Mouse (Mus musculus) olfactory bulb, adult 2 months (tissue): ENCODE results near the gene Fam83b. TPM values are rescaled to one million over a fixed set of nuclear protein-coding genes. Genes with fewer than 3 reads are reported as not detected.

ENCODE experiments used
- H3K27ac ChIP-seq: fragments of 200-500 bp; 2 replicates; pipeline ENCODE4 v1.5.1; 2012; ENCODE audit warnings: low read depth, low read length; ENCODE audit not compliant: insufficient read depth
- H3K4me1 ChIP-seq: fragments of 200-500 bp; 2 replicates; pipeline ENCODE4 v1.6.1; 2012; ENCODE audit warnings: low read length; ENCODE audit not compliant: control insufficient read depth, insufficient read depth
- H3K4me3 ChIP-seq: fragments of 200-500 bp; 2 replicates; pipeline ENCODE4 v1.5.1; 2012; ENCODE audit warnings: mild to moderate bottlenecking, low read depth, low read length, moderate library complexity; ENCODE audit not compliant: insufficient read depth
- CTCF ChIP-seq: fragments of 200-500 bp; IDR thresholded peaks from 2 replicates; pipeline ENCODE4 v1.5.1; 2012; ENCODE audit warnings: low read depth, mild to moderate bottlenecking, low read length, moderate library complexity; ENCODE audit not compliant: insufficient read depth
- POLR2A ChIP-seq: fragments of 200-500 bp; IDR thresholded peaks from 2 replicates; pipeline ENCODE4 v1.6.1; 2012; ENCODE audit warnings: mild to moderate bottlenecking, low read depth, low read length, moderate library complexity; ENCODE audit not compliant: insufficient read depth
- WGBS: fragments of 180-500 bp; shearing (Covaris S2); methylation state at CpG from one replicate; pipeline ENCODE4 v1.1.7; 2018; 5-methylcytosine and 5-hydroxymethylcytosine counted together
- polyA plus RNA-seq: library from polyadenylated mRNA; stranded (reverse); fragments of >200 nt; gene quantifications from 2 replicates; pipeline ENCODE4 v1.2.4, GENCODE M21; 2012; ENCODE audit warnings: low replicate concordance; ENCODE audit not compliant: missing spikeins, insufficient read depth, insufficient read length

Gene Fam83b
- polyA plus RNA-seq, 1 experiment, result not detected

DNA sequence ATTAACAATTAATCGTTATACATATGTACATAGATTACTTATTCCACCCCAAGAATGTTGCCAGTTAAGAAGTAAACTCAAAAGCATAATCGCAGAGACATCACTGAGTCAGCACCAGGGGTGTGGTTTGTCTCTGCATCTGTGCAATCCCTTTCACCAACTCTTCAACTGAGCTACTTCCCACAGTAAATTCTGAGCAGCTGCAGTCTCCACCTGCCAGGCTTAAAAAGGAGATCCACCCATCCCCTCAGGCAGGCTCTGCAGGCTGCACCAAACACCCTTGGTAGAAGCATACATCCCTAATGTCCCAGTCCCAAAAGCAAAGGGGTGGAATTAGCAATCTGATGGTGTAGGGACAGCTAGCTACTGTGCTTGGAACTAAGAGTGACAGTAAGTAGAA lies 1.3 kb downstream of the Fam83b start:
- Histone ChIP-seq H3K4me1 (peaks cover 11% of the 10 kb centered on the region), H3K4me3 (no peak overlapping the region), H3K27ac (no peak overlapping the region)
- TF ChIP-seq CTCF, result no peak
- no peak for TF ChIP-seq POLR2A
- 48% methylated on average over 2 of the region's 2 CpGs for whole genome bisulfite sequencing

- TF ChIP-seq POLR2A (no peak), CTCF (no peak)
- 82% methylated on average over 1 of the region's 1 CpGs for WGBS
- peaks cover 11% of the 10 kb centered on the region for H3K4me1 ChIP-seq
- H3K27ac ChIP-seq, result no peak overlapping the region
- no peak overlapping the region for H3K4me3 ChIP-seq
Observed at GRCm38 (mm10) chr9:76564071-76564470, 2.8 kb downstream of the Fam83b start.

DNA sequence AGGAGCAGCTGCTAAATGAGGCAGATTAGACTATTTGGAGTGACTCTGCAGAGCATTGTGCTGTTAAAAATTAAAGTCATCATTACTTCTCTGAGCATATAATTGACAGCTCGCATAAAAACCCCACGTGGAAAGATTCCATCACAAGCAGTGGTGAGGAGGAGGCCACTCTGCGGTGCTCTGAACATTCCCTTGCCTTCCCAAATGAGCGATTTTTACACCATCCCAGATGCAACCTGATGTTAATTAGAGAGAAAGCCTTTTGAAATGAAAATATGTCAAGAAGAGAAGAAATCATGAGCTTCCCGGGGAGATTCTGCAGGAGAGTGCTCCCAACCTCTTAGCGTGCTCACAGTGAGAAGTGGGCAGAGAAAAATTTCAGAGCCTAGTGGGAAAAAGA lies 4.1 kb downstream of the Fam83b start:
- Histone ChIP-seq H3K27ac (no peak overlapping the region), H3K4me3 (no peak overlapping the region), H3K4me1 (peaks cover 11% of the 10 kb centered on the region)
- TF ChIP-seq CTCF, result no peak
- TF ChIP-seq POLR2A, result no peak
- 21% methylated on average over 6 of the region's 6 CpGs for WGBS

GRCm38 (mm10) chr9:76559240-76559639 lies 7.7 kb downstream of the Fam83b start:
- no peak overlapping the region for H3K4me3 ChIP-seq
- 95% methylated on average over 2 of the region's 2 CpGs for WGBS
- H3K4me1 ChIP-seq, result no peaks in the 10 kb centered on the region
- TF ChIP-seq POLR2A (no peak), CTCF (no peak)
- no peak overlapping the region for H3K27ac ChIP-seq

- no peak for TF ChIP-seq CTCF
- TF ChIP-seq POLR2A, result no peak
- no peaks in the 10 kb centered on the region for H3K4me1 ChIP-seq
- H3K27ac ChIP-seq, result no peak overlapping the region
- no peak overlapping the region for H3K4me3 ChIP-seq
- WGBS, result 67% methylated on average over 2 of the region's 2 CpGs
Observed at GRCm38 (mm10) chr9:76553758-76554157, 13.2 kb downstream of the Fam83b start.

- no peaks in the 10 kb centered on the region for H3K4me1 ChIP-seq
- TF ChIP-seq POLR2A, result no peak
- TF ChIP-seq CTCF, result no peak
- no peak overlapping the region for H3K27ac ChIP-seq
- 93% methylated on average over 1 of the region's 1 CpGs for WGBS
- H3K4me3 ChIP-seq, result no peak overlapping the region
Observed at GRCm38 (mm10) chr9:76553115-76553514, 13.8 kb downstream of the Fam83b start.

DNA sequence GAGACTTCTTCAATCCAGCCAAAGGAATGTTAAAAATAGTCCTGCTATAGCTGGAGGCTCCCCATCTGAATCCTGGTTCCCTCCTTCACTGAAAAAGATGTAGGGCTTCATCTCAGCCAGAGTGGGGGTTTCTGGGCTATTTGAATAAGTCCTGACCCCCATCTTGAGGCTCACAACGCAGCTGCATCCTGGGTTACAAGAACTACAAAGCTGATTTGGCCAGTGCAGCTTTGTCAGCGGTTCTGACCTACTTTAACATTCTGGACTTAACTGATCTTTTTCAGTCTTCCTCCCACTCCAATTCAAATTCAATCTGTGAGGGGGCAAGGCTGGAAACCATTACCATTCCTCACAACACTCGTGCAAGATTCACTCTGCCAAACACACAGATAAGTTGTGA lies 20.2 kb downstream of the Fam83b start:
- no peak overlapping the region for H3K27ac ChIP-seq
- H3K4me1 ChIP-seq, result no peaks in the 10 kb centered on the region
- WGBS, result 34% methylated on average over 3 of the region's 3 CpGs
- no peak overlapping the region for H3K4me3 ChIP-seq
- TF ChIP-seq POLR2A (no peak), CTCF (no peak)

GRCm38 (mm10) chr9:76540684-76541083 lies 26.2 kb downstream of the Fam83b start:
- Histone ChIP-seq H3K4me1 (no peaks in the 10 kb centered on the region), H3K4me3 (no peak overlapping the region), H3K27ac (no peak overlapping the region)
- TF ChIP-seq POLR2A (no peak), CTCF (no peak)
- WGBS, result 44% methylated on average over 4 of the region's 4 CpGs

DNA sequence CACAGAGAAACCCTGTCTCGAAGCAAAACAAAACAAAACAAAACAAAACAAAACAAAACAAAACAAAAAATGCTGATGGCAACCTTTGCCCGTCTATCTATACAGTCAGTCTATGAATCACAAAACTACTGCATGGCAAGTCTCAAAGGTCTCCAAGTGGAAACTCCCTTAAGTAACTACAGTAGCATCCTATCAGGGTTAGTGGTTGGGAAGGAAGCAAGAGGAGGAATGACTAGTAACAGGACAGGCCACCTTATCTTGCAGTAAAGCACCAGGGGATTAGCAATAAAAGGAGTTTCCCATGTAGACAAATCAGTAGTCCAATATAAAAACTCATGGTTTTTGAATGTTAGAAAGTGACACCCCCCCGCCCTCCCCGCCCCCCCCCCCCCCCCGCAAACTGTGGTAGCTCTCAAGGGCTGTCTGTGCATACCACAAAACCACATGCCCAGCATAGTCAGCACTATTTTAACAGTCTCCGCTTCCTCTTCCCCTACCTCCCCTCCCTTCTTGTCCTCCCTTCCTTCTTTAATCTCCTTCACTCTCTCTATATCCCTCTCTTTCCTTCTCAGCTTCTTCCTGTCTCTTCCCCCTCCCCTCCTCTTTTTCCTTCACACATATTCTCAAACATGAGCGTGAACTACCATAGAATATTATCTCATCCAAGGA lies 26.8 kb downstream of the Fam83b start:
- TF ChIP-seq CTCF (no peak), POLR2A (no peak)
- WGBS, result 84% methylated on average over 7 of the region's 7 CpGs
- H3K4me1 ChIP-seq, result no peaks in the 10 kb centered on the region
- no peak overlapping the region for H3K27ac ChIP-seq
- H3K4me3 ChIP-seq, result no peak overlapping the region
